In genomic region chr9:58775363-58775762, GRCm38 (mm10) we compare ENCODE assay signal across 19 mouse cellular contexts. TPM values are rescaled to one million over a fixed set of nuclear protein-coding genes. Genes with fewer than 3 reads are reported as not detected.
DNase-seq lines count a peak whose midpoint lies in the region; ATAC-seq and TF ChIP-seq lines count a peak whose summit lies in the region.
"Had no signal": no experiment of that assay in that cellular context is flagged by ENCODE, and none has a peak within 500 bp of the region (broad histone marks: within the 10 kb centered on the region; RNA-seq: fewer than 3 reads in every experiment).

No protein-coding gene starts in this region.

- peaks cover 6% of the 10 kb centered on the region for H3K27me3 ChIP-seq in Patski
- H3K27me3 ChIP-seq: neural tube, embryonic 13.5 days had no signal

- DNase-seq in gastrocnemius, adult 2 months: no peak
- no peak for DNase-seq in gastrocnemius, adult 8-10 months (ENCODE audit: low spot score in 2 of 2)
- DNase-seq in left cerebral cortex, adult 2 months (ENCODE audit: extremely low spot score in 1 of 2, low spot score in 2 of 2): no peak
- no peak for DNase-seq in left cerebral cortex, adult 9 months (ENCODE audit: low spot score in 2 of 2)
- peak; percentile 9 for DNase-seq in 3T3-L1 (ENCODE audit: low read depth, low spot score)
- DNase-seq in Patski (ENCODE audit: low read depth, low spot score): no peak
- no peak for DNase-seq in adrenal gland, adult 2 months
- DNase-seq: adrenal gland, postnatal 14 days; B cell, adult 2 months; cerebellum, adult 11 months; kidney, adult 11 months; lung, postnatal 10 days; midbrain, embryonic 14.5 days; thymus, adult 18-20 months had no signal

- intact Hi-C loops in gastrocnemius, adult 2 months (cut with DNase I): loop anchor here (10.0 kb wide), 1 partner anchor 99 kb away; no protein-coding TSS in a partner anchor
- intact Hi-C loops in left cerebral cortex, adult 2 months (cut with DNase I): no loop called here

- TF ChIP-seq CTCF in gastrocnemius, adult 2 months (IDR thresholded peaks at IDR 0.05): peak; percentile 58
- TF ChIP-seq CTCF in left cerebral cortex, adult 2 months (IDR thresholded peaks at IDR 0.05): peak; percentile 37
- peak; percentile 61 for TF ChIP-seq CTCF in Patski (IDR thresholded peaks at IDR 0.05)

- CTCF ChIA-PET in Patski (lab: Charles Lee): interaction anchor here (1.2 to 1.8 kb wide), 4 partner anchors 12 to 99 kb away, joined by 3 to 5 read pairs (median 4); no protein-coding TSS in a partner anchor

- H3K4me3 ChIP-seq in gastrocnemius, adult 2 months: no peak overlapping the region
- no peak overlapping the region for H3K4me3 ChIP-seq in left cerebral cortex, adult 2 months
- H3K4me3 ChIP-seq: limb, embryonic 10.5 days; neural tube, embryonic 13.5 days had no signal

- in situ Hi-C loops in Patski (cut with MboI; ENCODE audit: low pct_unique_long_range_greater_than_20kb): no loop called here

- H3K27ac ChIP-seq in gastrocnemius, adult 2 months: no peak overlapping the region
- no peak overlapping the region for H3K27ac ChIP-seq in left cerebral cortex, adult 2 months
- H3K27ac ChIP-seq: limb, embryonic 10.5 days; neural tube, embryonic 13.5 days had no signal

- POLR2A ChIA-PET in Patski (lab: Charles Lee): no interaction called here

- no peak for ATAC-seq in Patski
- ATAC-seq in erythroblast, adult 5-6 weeks (replicated peaks; ENCODE audit: low FRiP score, poor library complexity, severe bottlenecking): no peak

RNA-seq across cellular contexts. Expression of gene Rec114, which starts 31.6 kb away (rescaled TPM):
- total RNA-seq in gastrocnemius, adult 2 months (2021): not detected
- total RNA-seq in gastrocnemius, adult 8-10 months (2022): under 1 TPM in 1 of 4 experiments, not detected in 3; 0.56 TPM
- total RNA-seq in left cerebral cortex, adult 2 months (2021): under 1 TPM; 0.70 TPM
- 0.36 TPM for polyA plus RNA-seq in Patski (2021)
- total RNA-seq in erythroblast, adult 5-6 weeks (2015; ENCODE audit: low replicate concordance): 161 and 164 TPM in 2 replicates
- total RNA-seq in erythroblast, adult 5-6 weeks (2017; ENCODE audit: low replicate concordance): 108 and 243 TPM in 2 replicates
- 1 to 10 TPM in 1 of 2 experiments, under 1 TPM in 1; 0.69 to 1.0 TPM for total RNA-seq in adrenal gland, adult 2 months (2021)
- 0.21 and 0.46 TPM in 2 replicates for polyA plus RNA-seq in adrenal gland, adult 2 months (2012; rRNA removed)
- total RNA-seq: granulocyte monocyte progenitor cell, adult 5-6 weeks had no signal

RNA-seq across cellular contexts. Expression of gene Hcn4, which starts 47.8 kb away (rescaled TPM):
- 1 to 10 TPM; 1.5 to 2.3 TPM for total RNA-seq in gastrocnemius, adult 2 months (2021)
- 1 to 10 TPM; 2.4 to 6.5 (median 4.1) TPM for total RNA-seq in gastrocnemius, adult 8-10 months (2022)
- total RNA-seq in left cerebral cortex, adult 2 months (2021): 1 to 10 TPM; 6.6 to 7.8 TPM
- 0.03 TPM for polyA plus RNA-seq in Patski (2021)
- not detected in 2 replicates for total RNA-seq in erythroblast, adult 5-6 weeks (2015; ENCODE audit: low replicate concordance)
- not detected in 2 replicates for total RNA-seq in erythroblast, adult 5-6 weeks (2017; ENCODE audit: low replicate concordance)
- 1 to 10 TPM in 1 of 2 experiments, under 1 TPM in 1; 0.63 to 1.5 TPM for total RNA-seq in adrenal gland, adult 2 months (2021)
- polyA plus RNA-seq in adrenal gland, adult 2 months (2012; rRNA removed): 1.6 and 2.2 TPM in 2 replicates
- total RNA-seq: common myeloid progenitor, adult 5-6 weeks; granulocyte monocyte progenitor cell, adult 5-6 weeks had no signal

Comparison
In these comparisons a context has a peak if more than half of its experiments do, and no peak if none do; other contexts are left out.
1. RNA of gene Rec114, which starts 31.6 kb away (total RNA-seq): 108 to 243 TPM in erythroblast, adult 5-6 weeks; 0.69 to 1.0 TPM in adrenal gland, adult 2 months, 0.70 TPM in left cerebral cortex, adult 2 months, 0.56 TPM in gastrocnemius, adult 8-10 months and not detected in gastrocnemius, adult 2 months; every median in the first group is over 10 times any median in the second.
2. Peak in every context shown above with its lines, with median percentiles within 50 percentile points of each other: CTCF ChIP-seq.